Mouse (Mus musculus) lung, adult 2 months (tissue): ENCODE measurements around the gene Cdc34b. TPM values are rescaled to one million over a fixed set of nuclear protein-coding genes. Genes with fewer than 3 reads are reported as not detected.
"Not testable (repeated sequence)": the region's sequence is repeated elsewhere in the genome, so short reads cannot be mapped to it uniquely, and the experiment has no call there.

ENCODE experiments used
- DNase-seq: peaks from one replicate; pipeline ENCODE4 v3.0.0; 2022
- H3K4me1 ChIP-seq: fragments of 200-500 bp; 2 replicates; pipeline ENCODE4 v1.6.1; 2011; ENCODE audit warnings: low read length; ENCODE audit not compliant: control insufficient read depth, insufficient read depth
- H3K4me3 ChIP-seq: fragments of 200-500 bp; replicated peaks from 2 replicates; pipeline ENCODE3; 2011; ENCODE audit warnings: low read depth, mild to moderate bottlenecking, control low read depth, low read length; ENCODE audit errors: extremely low read depth
- CTCF ChIP-seq: fragments of 200-500 bp; IDR thresholded peaks from 2 replicates; pipeline ENCODE4 v1.5.1; 2011; ENCODE audit warnings: mild to moderate bottlenecking, low read length, control low read depth; ENCODE audit not compliant: insufficient read depth
- POLR2A ChIP-seq: fragments of 200-500 bp; IDR thresholded peaks from 2 replicates; pipeline ENCODE4 v1.6.1; 2011; ENCODE audit warnings: low read depth, mild to moderate bottlenecking, control low read depth, low read length, borderline replicate concordance; ENCODE audit errors: extremely low read depth
- WGBS: fragments of 180-500 bp; shearing (Covaris S2); methylation state at CpG from one replicate; pipeline ENCODE4 v1.1.7; 2018; 5-methylcytosine and 5-hydroxymethylcytosine counted together
- polyA plus RNA-seq: library from polyadenylated mRNA; depleted of rRNA; stranded (reverse); fragments of >200 nt; gene quantifications from 2 replicates; pipeline ENCODE4 v1.2.3, GENCODE M21; 2012; rRNA removed

Cdc34b gene
- 0.15 TPM in 2 replicates for polyA plus RNA-seq

DNA sequence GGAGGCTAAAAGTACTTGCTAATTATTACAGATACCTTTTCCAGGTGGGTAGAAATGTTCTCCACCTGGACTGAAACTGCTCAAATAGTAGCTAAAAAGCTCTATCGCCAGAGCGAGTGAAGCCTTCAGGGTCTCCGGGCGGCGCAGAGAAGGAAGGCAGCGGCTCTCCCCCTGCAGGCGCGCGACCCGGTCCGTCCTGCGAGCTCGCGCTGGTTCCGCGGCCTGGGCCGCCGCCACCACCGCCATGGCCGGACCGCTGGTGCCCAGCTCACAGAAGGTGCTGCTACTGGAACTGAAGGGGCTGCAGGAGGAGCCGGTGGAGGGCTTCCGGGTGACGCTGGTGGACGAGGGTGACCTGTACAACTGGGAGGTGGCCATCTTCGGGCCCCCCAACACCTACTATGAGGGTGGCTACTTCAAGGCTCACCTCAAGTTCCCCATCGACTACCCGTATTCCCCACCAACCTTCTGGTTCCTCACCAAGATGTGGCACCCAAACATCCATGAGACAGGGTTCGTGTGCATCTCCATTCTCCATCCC is at the start of gene Cdc34b:
Cdc34b (plus strand) TSS at position 51 of the 541 bp plus-strand sequence.
- Histone ChIP-seq H3K4me1 (no peaks in the 10 kb centered on the region), H3K4me3 (no peak within 1 kb of the TSS)
- TF ChIP-seq CTCF: no peak
- TF ChIP-seq POLR2A: no peak
- no peak for DNase-seq
- WGBS: 72% methylated on average over 29 of the region's 29 CpGs

- H3K4me3 ChIP-seq, H3K4me1 ChIP-seq, DNase-seq: not testable (repeated sequence)
Measured at GRCm38 (mm10) chr11:94692502-94692901, 49.1 kb upstream of the Cdc34b start.

GRCm38 (mm10) chr11:94695508-94695907 is 46.1 kb upstream of the Cdc34b start:
- 49% methylated on average over 6 of the region's 6 CpGs for WGBS
- TF ChIP-seq CTCF: no peak
- TF ChIP-seq POLR2A: no peak

DNA sequence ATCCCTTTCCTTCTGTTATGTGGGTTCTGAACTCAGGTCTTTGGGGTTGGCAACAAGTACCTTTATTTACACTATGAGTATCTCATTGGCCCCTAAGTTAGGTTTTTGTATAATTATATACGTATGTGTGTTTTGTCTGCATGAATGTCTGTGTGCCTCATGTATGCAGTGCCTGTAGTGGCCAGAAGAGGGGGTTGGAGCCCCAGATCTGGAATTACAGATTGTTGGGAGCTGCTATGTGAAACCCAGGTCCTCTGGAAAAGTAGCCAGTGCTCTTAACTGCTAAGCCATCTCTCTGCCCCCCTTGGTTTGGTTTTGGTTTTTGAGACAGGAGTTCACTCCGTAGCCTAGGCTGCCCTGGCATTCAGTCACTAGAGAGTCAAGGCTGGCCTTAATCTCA is 44.4 kb upstream of the Cdc34b start:
- H3K4me3 ChIP-seq: no peak overlapping the region
- WGBS: 85% methylated on average over 2 of the region's 2 CpGs
- no peak for DNase-seq
- no peaks in the 10 kb centered on the region for H3K4me1 ChIP-seq
- no peak for TF ChIP-seq CTCF
- TF ChIP-seq POLR2A: no peak

More at GRCm38 (mm10) chr11:94695508-94695907, 46.1 kb upstream of the Cdc34b start:
- DNase-seq: no peak
- Histone ChIP-seq H3K4me3 (no peak overlapping the region), H3K4me1 (no peaks in the 10 kb centered on the region)

DNA sequence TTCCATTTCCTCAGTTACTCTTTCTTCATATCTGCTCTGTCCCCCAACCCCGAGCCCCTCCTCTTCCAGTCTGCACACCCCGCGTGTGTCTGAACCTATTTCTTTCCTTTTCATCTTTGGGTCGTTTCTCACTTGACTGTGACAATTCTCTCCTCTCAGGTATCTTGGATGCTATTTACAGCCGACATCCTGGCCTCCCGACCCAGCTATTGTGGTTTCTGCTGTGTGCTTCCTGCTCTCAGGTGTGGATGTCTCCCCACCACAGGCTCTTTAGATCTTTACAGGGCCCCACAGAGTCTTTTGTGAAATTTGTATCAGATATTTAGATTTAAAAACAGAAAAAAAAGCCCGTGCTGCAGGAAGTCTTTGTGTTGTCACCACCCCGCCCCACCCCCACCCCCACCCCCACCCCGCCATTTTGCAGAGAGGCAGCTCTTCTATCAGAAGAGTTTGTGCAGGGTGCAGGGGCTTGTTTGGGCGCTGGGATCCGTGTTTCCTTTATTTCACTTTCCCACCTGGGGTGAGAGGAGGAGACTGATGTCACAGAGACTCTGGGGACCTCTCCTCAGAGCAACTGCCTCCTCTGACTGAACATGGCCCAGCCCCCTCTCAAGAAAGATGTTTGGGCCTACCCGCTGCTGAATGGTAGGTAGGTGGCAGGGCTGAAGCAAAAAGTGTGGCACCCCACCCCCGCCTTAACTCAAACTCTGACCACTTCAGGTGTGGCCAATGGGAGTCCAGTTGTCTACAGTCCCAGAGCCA is 43.7 kb upstream of the Cdc34b start:
- TF ChIP-seq CTCF (no peak), POLR2A (no peak)
- whole genome bisulfite sequencing: 41% methylated on average over 13 of the region's 13 CpGs
- Histone ChIP-seq H3K4me3 (no peak overlapping the region), H3K4me1 (no peaks in the 10 kb centered on the region)
- DNase-seq: no peak

DNA sequence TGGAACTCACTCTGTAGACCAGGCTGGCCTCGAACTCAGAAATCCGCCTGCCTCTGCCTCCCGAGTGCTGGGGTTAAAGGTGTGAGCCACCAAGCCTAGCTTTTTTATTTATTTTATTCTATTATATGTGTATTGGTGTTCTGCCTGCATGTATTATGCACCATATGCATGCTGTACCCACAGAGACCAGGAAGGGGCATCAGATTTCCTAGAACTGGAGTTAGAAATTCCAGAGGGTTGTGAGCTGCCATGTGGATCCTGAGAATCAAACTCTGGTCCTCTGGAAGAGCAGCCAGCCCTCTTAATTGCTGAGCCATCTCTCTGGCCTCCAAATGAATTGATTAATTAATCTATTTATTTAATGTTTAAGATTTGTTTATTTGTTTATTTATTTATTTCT is 42.2 kb upstream of the Cdc34b start:
- TF ChIP-seq POLR2A (no peak), CTCF (no peak)
- no peak overlapping the region for H3K4me3 ChIP-seq
- 99% methylated on average over 3 of the region's 3 CpGs for WGBS
- DNase-seq: no peak
- H3K4me1 ChIP-seq: no peaks in the 10 kb centered on the region

DNA sequence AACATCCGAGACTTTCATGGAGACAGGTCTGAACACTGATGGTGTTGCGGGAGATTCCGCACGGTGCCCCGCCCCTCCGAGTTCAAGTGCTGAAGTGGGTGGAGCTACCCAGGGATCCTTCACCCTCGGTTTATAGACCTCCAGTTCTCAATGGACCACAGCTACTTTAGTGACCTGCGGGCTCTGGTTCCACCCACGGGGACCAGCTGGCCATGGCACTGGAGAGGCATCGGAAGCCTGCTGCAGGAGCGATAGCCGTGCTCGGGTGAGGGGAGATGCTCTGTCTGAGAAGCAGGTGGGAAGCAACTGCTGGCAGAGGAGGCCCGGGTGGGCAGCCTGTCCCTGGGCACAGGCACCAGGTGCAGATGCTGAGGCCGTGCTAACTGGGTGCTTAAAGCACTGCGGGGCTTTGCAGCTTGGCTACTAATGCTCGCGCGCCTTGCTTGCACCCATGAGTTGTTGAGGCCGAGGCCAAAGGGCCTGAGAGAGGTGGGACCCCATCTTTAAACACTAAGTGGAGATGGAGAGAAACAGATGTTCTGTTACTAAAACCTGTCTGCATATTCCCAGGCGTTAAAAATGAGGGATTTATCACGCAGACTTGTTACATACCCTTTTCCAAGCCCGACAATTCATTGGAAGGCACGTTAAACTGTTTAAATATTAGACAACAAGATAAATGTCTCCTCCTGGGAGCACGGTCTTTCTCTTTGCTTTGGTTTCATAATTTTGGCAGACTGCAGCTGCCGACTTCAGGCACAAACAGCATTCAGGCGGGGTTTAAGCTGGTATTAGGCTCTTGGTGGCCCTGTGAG is 40.0 kb upstream of the Cdc34b start:
- no peaks in the 10 kb centered on the region for H3K4me1 ChIP-seq
- no peak overlapping the region for H3K4me3 ChIP-seq
- 40% methylated on average over 27 of the region's 27 CpGs for WGBS
- DNase-seq: no peak
- TF ChIP-seq CTCF: no peak
- no peak for TF ChIP-seq POLR2A

DNA sequence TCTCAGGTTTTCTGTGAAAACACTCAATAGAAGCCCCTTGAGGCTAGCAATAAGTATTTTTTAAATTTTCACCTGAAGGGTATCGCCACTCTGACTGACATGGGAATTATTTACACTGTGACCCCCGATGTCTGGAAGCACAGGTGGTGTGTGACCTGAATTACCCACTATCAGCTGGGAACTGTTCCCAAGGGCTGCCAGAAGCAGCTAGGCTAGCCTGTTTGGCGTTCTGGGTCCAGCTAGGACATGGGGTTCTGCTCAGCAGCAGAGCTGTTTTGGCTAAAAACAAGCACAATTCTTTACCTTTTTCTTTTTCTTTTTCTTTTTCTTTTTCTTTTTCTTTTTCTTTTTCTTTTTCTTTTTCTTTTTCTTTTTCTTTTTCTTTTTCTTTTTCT is 39.4 kb upstream of the Cdc34b start:
- 34% methylated on average over 3 of the region's 3 CpGs for WGBS
- TF ChIP-seq POLR2A (no peak), CTCF (no peak)
- H3K4me3 ChIP-seq: no peak overlapping the region
- H3K4me1 ChIP-seq: no peaks in the 10 kb centered on the region
- DNase-seq: no peak

DNA sequence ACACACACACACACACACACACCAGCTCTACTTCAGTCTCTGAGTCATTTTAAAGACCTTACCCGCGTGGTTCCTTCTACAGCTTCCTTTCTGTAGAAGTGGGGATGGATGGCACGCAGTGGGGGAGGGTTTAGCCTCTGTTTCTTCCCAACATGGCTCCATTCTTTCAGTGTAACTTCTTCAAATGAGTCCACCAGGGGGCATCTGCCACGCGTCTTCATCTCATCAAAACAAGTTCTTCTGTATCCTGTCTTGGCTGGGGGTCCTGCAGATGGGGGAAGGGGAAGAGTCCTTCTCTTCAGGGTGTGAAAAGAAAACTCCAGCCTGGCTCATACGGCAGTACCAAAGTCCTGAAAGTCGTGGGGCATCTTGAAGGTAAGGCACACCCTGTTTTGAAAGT is 37.6 kb upstream of the Cdc34b start:
- TF ChIP-seq CTCF (no peak), POLR2A (no peak)
- Histone ChIP-seq H3K4me3 (no peak overlapping the region), H3K4me1 (no peaks in the 10 kb centered on the region)
- 46% methylated on average over 7 of the region's 7 CpGs for WGBS
- DNase-seq: no peak
